9 mouse cellular contexts compared by ENCODE assay signal in the genomic region with DNA sequence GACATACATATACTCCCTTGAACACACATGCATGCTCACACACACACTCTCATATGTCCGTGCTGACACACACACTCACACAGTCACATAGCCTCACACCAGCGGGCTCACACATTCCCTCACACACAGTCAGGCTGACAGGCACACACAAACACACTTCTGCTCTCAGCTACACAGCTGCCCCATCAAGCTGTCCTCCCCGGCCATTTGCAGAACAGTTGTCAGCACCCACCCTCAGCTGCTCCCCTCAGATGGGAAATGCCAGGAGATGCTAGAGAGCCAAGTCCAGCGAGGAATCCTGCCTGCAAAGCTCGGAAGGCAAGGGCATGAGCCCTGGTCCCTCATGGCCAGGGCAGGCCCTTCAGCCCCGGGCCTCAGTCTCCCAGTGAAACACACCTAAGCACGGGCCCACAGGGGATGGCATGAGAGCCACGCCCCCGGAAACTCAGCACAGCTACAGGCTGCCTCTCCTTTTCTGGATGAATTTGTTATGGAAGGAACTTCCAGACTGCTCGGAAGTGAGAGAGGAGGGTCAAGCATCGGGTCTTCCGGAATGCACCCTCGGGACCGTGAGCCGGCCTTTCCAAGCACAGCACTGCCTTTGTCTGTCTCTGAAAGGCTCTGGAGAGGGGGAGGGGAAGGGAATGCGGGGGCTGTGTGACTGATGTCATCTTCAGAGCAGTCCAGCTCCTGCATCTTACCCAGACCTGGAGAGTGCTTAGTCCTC.
DNase-seq lines count a peak whose midpoint lies in the region; ATAC-seq lines count a peak whose summit lies in the region.
"Had no signal": no experiment of that assay in that cellular context is flagged by ENCODE, and none has a peak within 500 bp of the region (broad histone marks: within the 10 kb centered on the region; RNA-seq: fewer than 3 reads in every experiment).

No protein-coding gene starts in this region.

- no peak overlapping the region for H3K4me3 ChIP-seq in limb, embryonic 13.5 days

- peak; percentile 25 for DNase-seq in ES-CJ7 (ENCODE audit: low read depth, low spot score)
- peak; percentile 56 for DNase-seq in embryo, embryonic 11.5 days (ENCODE audit: low read depth, low spot score)
- DNase-seq in heart, adult 8-10 months (ENCODE audit: low spot score), result peak; percentile 77
- DNase-seq in kidney, adult 11 months, result peak; percentile 67
- DNase-seq in right cerebral cortex, postnatal 14 days, result peak; percentile 33
- no peak for DNase-seq in cerebellum, postnatal 36 days
- no peak for DNase-seq in ovary, postnatal 10 days (ENCODE audit: low spot score)

- H3K36me3 ChIP-seq in limb, embryonic 13.5 days, result no peaks in the 10 kb centered on the region

- peak overlapping the region; percentile 63; the same call in 1 of the 2 replicates for H3K27ac ChIP-seq in limb, embryonic 13.5 days

- WGBS in limb, embryonic 13.5 days, result 36% methylated on average over 16 of the region's 16 CpGs

- peak overlapping the region; percentile 35; the same call in 1 of the 2 replicates for H3K9ac ChIP-seq in limb, embryonic 13.5 days

- H3K4me1 ChIP-seq in limb, embryonic 13.5 days, result peaks cover 35% of the 10 kb centered on the region

- peak overlapping the region; percentile 31 for H3K4me2 ChIP-seq in limb, embryonic 13.5 days (replicated peaks)

- H3K27me3 ChIP-seq in limb, embryonic 13.5 days, result no peaks in the 10 kb centered on the region
- H3K27me3 ChIP-seq: Patski had no signal

- peak; percentile 84 for ATAC-seq in limb, embryonic 13.5 days (ENCODE audit: low FRiP score, low read depth)
- ATAC-seq: Patski had no signal

- no peaks in the 10 kb centered on the region for H3K9me3 ChIP-seq in limb, embryonic 13.5 days

Comparison
In these comparisons a context has a peak if more than half of its experiments do, and no peak if none do; other contexts are left out.
1. DNase-seq: peak in ES-CJ7 (single experiment), embryo, embryonic 11.5 days (single experiment), heart, adult 8-10 months (single experiment), kidney, adult 11 months (single experiment) and right cerebral cortex, postnatal 14 days (single experiment); none in cerebellum, postnatal 36 days (0 of 2) and ovary, postnatal 10 days (single experiment).